Mouse (Mus musculus): ENCODE measurements around the gene Uts2.

Gene Uts2

DNA sequence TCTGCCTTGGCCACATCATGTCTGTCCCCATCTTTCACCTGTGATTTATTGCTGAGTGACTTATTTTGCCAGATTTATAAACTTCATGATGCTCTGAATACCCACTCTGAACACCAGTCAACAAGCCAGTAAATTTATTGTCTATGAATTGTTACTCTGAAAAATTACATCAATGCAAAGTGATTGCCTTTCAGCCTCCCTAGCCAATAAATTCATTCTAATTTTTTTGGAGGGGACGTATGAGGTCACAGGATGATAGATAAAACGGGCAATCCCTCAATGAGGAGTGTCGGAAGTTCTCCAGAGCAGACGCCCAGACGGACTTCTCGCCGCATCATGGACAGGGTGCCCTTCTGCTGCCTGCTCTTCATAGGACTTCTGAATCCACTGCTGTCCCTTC lies at the start of gene Uts2:
Gene Uts2 (plus strand): TSS at position 301 of the 400 bp plus-strand sequence.
- in situ Hi-C loops (cut with MboI, MseI): no loop called here

DNA sequence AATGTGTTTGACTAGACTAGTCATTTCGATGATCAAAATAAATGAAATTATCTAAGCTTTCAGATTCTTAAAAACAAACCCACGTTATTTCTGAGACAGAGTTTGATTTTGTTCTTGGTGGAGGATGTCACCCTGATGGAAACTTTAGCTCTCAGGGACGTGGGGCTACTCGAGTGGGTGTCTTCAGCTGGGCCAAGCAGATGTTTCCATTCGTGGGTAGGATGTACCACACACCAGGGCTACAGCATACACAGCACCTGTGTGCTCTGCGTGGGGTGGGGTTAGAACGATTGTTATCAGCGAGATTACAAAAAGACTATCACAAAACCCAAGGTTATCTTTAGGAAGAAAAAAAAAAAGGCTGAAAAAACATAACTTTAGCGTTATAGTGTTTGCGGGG lies 45.9 kb upstream of the Uts2 start:
- in situ Hi-C loops (cut with MboI, MseI): no loop called here

- in situ Hi-C loops (cut with MboI, MseI): no loop called here
Observed at GRCm38 (mm10) chr4:150956369-150957105, 40.4 kb upstream of the Uts2 start.

DNA sequence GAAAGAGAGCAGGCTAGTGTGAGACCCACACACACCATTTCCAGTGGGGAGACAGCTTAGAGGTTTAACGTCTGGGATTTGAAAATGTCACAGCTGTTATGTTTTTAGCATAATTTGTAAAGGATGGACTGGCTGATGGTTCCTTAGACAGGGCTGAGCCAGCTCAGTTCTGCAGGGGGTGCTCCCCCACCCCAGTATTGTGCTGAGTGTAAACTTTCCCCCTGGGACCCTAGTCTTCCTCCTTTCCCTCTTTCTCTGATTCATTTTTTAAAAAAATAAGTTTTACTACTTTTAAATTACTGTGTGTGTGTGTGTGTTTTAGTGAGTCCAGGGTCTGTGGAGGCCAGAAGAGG lies 39.8 kb upstream of the Uts2 start:
- in situ Hi-C loops (cut with MboI, MseI): no loop called here

DNA sequence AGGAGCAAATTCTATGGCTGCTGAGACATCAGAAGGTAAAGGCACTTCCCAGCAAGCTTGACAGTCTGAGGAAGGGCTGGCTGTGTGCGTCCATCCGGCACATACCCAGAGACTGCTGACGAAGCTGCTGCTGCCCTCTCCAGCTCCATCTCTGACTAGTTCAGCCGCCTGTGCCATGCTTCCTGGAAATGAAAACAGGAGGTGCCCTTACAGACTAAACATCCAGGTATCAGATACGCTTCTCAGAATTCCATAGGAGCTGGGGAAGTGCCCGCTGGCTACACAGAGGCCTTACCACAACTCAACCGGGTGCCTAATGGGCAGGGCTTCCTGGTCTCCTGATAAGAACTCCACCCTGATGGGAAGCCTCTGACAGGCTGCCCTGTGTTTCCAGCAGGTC lies 38.4 kb upstream of the Uts2 start:
- in situ Hi-C loops (cut with MboI, MseI): no loop called here

GRCm38 (mm10) chr4:150962231-150962630 lies 34.7 kb upstream of the Uts2 start:
- in situ Hi-C loops (cut with MboI, MseI): no loop called here

DNA sequence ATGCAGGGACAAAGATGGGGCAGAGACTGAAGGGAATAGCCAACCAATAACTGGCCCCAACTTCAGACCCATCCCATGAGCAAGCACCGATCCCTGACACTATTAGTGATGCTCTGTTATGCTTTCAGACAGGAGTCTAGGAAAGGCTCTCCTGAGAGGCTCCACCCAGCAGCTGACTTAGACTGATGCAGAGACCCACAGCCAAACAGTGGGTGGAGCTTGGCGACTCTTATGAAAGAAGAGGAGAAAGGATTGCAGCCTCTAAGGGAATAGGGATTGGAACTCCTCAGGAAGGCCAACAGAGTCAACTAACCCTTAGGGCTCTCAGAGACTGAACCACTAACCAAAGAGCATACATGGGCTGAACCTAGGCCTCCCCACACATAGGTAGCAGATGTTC lies 33.2 kb upstream of the Uts2 start:
- in situ Hi-C loops (cut with MboI, MseI): no loop called here

DNA sequence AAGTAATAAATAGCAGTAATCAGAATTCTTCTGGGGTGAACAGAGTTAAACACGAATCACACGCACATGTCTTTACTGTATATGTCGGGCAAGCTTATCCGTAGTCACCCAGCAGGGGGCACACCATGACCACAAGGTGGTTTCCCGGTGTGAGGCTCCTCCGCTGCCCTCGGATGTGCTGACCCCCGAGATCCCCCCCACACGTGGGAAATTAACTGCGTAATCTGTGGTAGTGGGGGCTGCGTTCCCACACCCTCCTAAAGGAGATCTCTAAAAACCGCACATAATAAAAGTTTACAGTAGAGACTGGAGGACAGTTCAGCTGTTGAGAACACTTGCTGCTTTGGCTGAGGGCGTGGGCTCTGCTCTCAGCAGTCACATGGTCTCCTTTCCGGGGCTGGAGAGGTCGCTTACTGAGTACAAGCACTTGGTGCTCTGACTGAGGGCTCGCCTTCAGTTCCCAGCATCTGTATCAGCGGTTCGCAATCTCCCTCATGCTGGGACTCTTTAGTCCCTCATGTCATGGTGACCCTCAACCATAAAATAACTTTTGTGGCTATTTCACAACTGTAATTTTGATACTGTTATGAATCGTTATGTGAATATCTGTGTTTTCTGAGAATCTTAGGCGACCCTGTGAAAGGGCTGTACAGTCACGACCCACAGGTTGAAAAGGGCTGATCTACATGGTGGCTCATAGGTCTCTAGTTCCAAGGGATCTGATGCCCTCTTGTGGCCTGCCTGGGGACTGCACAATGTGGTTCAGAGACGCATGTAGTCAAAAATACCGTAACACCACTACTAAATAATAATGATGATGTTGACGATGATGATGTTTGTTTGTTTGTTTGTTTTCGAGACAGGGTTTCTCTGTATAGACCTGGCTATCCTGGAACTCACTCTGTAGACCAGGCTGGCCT lies 32.0 kb upstream of the Uts2 start:
- in situ Hi-C loops (cut with MboI, MseI): loop anchor here (5.0 kb wide), 1 partner anchor 58 kb away; no protein-coding TSS in a partner anchor

DNA sequence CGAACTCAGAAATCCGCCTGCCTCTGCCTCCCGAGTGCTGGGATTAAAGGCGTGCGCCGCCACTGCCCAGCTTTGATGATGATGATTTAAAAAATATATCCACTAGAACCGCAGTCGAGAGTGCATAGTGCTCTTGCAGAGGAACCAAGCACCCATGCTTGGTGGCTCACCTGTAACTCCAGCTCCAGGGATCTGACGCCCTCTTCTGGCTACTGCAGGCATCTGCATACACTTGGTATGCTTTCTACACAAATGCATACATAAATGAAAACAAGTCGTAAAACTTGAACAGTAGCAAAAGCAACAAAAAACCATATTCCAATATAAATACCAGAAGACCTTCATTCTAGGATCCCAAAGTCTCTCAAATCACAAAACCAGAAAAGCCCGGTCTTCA lies 31.3 kb upstream of the Uts2 start:
- in situ Hi-C loops (cut with MboI, MseI): loop anchor here (5.0 kb wide), 1 partner anchor 58 kb away; no protein-coding TSS in a partner anchor

GRCm38 (mm10) chr4:150966556-150966955 lies 30.3 kb upstream of the Uts2 start:
- in situ Hi-C loops (cut with MboI, MseI): loop anchor here (5.0 kb wide), 1 partner anchor 59 kb away; no protein-coding TSS in a partner anchor

GRCm38 (mm10) chr4:150968956-150969355 lies 27.9 kb upstream of the Uts2 start:
- in situ Hi-C loops (cut with MboI, MseI): loop anchor here (5.0 kb wide), 1 partner anchor 62 kb away; no protein-coding TSS in a partner anchor

DNA sequence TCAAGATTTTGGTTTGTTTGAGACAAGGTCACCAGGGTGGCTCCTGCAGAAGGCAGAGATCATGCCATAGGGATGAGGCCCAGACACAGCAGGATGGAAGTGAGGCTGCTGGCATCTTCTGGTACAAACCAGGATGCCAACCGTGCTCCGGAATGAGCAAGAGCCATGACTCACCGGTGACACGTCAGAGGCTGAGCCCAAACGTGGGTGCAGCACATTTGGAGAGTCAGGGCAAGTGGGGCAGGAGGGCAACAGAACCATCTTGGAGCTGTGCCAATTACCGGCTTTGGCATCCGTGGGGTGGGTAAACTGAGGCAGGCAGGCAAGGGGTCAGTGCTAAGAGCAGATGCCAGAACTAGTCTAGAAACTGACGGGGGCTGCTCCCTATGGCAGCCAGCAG lies 23.6 kb upstream of the Uts2 start:
- in situ Hi-C loops (cut with MboI, MseI): no loop called here

DNA sequence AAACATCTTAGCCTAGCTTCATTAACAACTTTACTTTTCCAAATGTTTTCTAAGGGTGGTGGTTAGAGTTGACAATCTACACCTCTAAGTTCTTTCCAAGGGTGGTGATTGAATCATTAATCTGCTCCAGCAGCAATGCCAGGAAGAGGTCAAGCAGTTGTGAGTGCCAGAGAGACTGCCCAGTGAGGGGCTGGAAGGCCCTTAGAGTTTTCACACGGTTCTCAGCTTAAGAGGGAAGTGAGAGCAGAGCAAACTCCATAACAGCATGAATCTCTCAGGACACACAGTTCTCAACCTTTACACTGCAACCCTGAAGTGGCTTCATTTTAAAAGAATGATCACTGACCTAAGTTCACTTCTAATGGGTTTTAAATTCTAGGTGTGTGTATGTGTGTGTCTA lies 21.8 kb upstream of the Uts2 start:
- in situ Hi-C loops (cut with MboI, MseI): no loop called here

- in situ Hi-C loops (cut with MboI, MseI): no loop called here
Observed at GRCm38 (mm10) chr4:150978156-150978910, 18.6 kb upstream of the Uts2 start.

DNA sequence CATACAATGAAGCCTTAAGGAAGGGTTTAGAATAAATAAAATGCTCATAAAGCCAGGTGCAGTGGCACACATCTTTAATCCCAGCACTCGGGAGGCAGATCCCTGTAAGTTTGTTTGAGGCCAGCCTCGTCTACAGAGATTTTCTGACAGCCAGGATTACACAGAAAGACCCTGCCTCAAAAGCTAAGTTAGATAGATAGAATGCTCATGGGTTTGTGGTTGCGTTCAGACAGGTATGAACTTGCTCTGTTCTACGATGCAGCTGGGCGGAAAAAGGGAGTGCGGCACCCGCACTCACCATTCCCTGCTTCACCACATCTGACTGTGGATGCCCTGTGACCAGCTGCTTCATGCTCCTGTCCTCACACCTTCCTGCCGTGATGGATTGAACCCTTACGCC lies 17.4 kb upstream of the Uts2 start:
- in situ Hi-C loops (cut with MboI, MseI): no loop called here

DNA sequence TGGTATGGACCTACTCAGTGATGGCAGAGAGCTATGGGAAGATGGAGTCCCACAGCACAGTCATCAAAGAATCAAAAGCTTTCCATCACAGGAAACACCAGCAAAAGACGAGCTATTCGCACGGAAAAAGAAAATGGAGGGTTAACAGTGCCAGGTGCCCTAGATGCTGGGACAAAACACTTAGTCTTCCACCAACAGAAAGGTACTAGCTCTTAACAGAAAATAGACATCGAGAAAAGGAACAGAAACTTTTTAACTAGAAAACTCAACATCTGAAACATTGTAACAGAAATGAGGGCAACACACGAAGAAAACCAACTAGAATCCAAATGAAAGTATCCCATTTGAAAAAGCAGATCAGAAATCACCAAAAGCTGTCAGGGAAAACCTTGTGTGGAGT lies 16.7 kb upstream of the Uts2 start:
- in situ Hi-C loops (cut with MboI, MseI): no loop called here

DNA sequence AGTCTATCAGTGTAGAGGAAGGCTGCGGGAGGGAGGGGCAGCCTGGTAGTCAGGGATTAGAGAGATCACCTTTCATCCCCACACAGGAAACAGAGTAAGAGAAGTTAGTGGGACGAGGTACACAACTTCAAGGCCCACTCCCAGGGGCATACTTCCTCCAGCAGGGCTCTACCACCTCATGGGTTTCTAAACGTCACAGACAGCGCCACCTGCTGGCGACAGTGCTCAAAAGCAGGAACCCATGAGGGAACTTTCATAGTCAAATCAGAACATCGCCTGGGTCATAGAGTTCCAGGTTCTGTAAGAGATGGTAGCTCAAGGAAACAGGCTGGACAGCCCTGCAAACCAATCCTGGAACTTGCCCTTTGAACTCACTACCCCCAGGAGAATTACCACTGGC lies 6.7 kb upstream of the Uts2 start:
- in situ Hi-C loops (cut with MboI, MseI): no loop called here

GRCm38 (mm10) chr4:150998626-150999025 lies 1.7 kb downstream of the Uts2 start:
- in situ Hi-C loops (cut with MboI, MseI): no loop called here

- in situ Hi-C loops (cut with MboI, MseI): loop anchor here (10.0 kb wide), 1 partner anchor 817 kb away; no protein-coding TSS in a partner anchor
Observed at GRCm38 (mm10) chr4:151001397-151001796, 4.5 kb downstream of the Uts2 start.

GRCm38 (mm10) chr4:151005656-151006318 lies 8.9 kb downstream of the Uts2 start:
- in situ Hi-C loops (cut with MboI, MseI): loop anchor here (10.0 kb wide), 1 partner anchor 821 kb away; no protein-coding TSS in a partner anchor

DNA sequence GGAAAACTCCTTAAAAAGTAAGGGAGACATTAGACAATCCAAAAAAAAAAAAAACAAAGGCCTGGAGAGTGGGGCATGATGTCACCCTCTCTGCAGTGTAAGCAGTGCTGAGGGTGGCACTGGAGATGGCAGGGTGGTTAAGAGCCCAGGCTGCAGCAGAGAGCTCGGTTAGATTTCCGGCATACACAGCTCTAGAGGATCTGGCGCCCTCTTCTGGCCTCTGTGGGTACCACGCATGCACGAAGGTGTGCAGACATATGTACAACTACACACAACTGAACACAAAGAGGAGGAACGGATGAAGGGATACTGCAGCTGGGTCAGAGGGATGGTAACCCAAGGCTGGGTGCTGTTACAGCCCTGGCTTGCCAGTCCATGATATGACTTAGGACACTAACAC lies 10.0 kb downstream of the Uts2 start:
- in situ Hi-C loops (cut with MboI, MseI): loop anchor here (10.0 kb wide), 1 partner anchor 822 kb away; no protein-coding TSS in a partner anchor
